Mouse (Mus musculus) kidney, adult 2 months (tissue): ENCODE measurements at regions not wholly inside any gene's neighbourhood (a gene's known extent, or its start where the extent isn't known, plus 50 kb on each side); places are given as distances from the start of the nearest gene placed in this dataset.

ENCODE experiments used
- CTCF ChIP-seq: fragments of 200-500 bp; conservative IDR thresholded peaks from 2 replicates; pipeline ENCODE4 v1.5.1; 2011; ENCODE audit warnings: low read depth, mild to moderate bottlenecking, control low read depth, low read length, moderate library complexity, mixed read lengths; ENCODE audit not compliant: insufficient read depth, insufficient read length
- POLR2A ChIP-seq: fragments of 200-500 bp; IDR thresholded peaks from one replicate; pipeline ENCODE4 v1.6.1; 2011; ENCODE audit warnings: low read depth, low read length, control low read depth

GRCm38 (mm10) chr2:124895002-124895401 lies 172.9 kb upstream of the Slc24a5 start:
- TF ChIP-seq POLR2A (no peak), CTCF (no peak)
